Mouse (Mus musculus) cerebellum, adult 2 months (tissue): ENCODE measurements around the gene Ryr2.

Source experiments
- CTCF ChIP-seq: fragments of 200-500 bp; IDR thresholded peaks from 2 replicates; pipeline ENCODE4 v1.5.1; 2011; ENCODE audit warnings: low read depth, mild to moderate bottlenecking, control low read depth, low read length, moderate library complexity, borderline replicate concordance; ENCODE audit not compliant: insufficient read depth
- POLR2A ChIP-seq: fragments of 200-500 bp; IDR thresholded peaks from 2 replicates; pipeline ENCODE4 v1.6.1; 2011; ENCODE audit warnings: low read length, control low read depth, borderline replicate concordance; ENCODE audit not compliant: insufficient read depth

GRCm38 (mm10) chr13:11831210-11831609 is 275.5 kb downstream of the Ryr2 start:
- peak; percentile 21; the same call in 1 of the 2 replicates for TF ChIP-seq CTCF
- TF ChIP-seq POLR2A, result no peak
